Mouse (Mus musculus) spleen, embryonic (tissue): ENCODE results near the gene Ccl1.

Experiments used
- CTCF ChIA-PET: fragments of 350-600 bp; sonication (Branson Sonifier 250); formaldehyde crosslinking; loops from one replicate; lab custom pipeline; 2022; lab: Charles Lee

Gene Ccl1

GRCm38 (mm10) chr11:82206960-82207488, 98.5 kb downstream of the Ccl1 start:
- CTCF ChIA-PET, result no interaction called here

DNA sequence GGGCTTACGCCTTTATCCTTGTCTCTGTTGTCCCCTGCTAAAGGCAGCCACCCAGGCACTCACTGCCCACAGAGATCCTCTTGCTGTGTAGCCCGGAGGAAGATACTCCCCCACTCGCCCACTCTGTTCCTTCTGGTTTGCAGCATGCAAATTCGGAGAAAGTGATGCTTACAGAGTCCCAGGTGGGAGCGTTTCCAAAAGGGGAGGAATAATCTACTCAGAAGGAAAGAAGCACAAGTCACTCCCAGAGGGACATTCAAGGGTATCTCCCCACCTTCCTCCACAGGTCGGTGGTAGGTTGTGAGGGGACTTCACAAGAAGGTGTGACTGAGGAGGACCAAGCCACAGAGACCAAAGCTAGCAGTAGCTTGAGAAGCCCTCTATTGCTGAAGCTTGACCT, 100.3 kb downstream of the Ccl1 start:
- CTCF ChIA-PET, result no interaction called here

GRCm38 (mm10) chr11:82203706-82204105, 101.8 kb downstream of the Ccl1 start:
- CTCF ChIA-PET, result no interaction called here

DNA sequence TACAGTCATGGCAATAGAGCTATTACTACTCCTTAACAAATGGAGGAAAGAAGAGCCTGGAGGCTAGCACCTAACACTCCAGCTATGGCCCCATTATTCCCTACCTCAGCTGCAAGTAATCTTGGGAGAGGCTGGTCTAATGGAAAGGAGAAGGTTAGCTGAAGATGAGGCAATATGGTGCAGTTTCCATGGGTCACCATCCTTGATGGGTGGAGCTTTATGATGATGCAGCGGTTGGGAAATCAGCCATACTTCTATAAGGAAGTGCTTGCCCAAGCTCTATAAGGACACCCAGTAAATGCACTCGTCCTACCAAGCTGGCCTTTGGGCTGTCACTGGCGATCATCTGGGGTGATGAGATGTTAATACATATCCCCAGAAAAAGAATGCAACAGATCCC, 107.7 kb downstream of the Ccl1 start:
- CTCF ChIA-PET, result no interaction called here

DNA sequence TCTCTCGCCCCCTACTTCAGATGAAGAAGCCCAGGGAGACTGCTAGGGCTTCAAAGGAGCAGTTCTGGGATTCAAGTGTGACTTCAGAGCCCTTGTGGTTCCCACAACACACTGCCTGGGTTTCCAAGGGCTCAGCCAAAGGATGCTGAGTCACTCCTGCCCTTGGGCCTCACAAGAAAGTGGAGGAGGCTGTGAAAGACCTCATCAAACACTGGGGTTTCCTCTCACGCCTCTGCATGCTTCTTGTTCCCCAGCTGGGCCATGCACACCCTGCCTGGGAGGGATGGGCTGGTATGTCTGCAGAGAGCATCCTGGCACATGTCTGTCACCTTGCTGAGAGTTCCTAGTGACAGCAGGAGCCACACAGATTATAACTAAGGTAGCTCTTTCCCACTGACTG, 110.5 kb downstream of the Ccl1 start:
- CTCF ChIA-PET, result no interaction called here

DNA sequence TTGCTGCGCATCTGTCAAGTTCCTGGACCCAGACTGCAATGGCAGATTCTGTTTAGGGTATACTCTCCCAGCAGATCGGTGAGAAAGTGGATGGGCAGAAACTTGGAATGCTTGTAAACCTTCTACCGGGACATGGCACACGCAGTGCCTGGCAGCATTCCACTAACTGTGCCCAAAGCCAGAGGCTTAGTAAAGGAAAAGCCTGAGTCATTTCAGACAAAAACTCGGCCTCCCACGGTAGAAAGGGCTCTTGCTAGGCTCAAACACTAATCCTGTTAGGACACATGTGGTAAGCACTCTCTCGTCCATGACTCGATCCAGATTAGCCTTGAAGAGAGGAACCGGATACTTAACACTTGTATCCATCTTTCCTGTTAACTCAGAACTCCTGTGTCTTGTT, 111.7 kb downstream of the Ccl1 start:
- CTCF ChIA-PET, result no interaction called here

DNA sequence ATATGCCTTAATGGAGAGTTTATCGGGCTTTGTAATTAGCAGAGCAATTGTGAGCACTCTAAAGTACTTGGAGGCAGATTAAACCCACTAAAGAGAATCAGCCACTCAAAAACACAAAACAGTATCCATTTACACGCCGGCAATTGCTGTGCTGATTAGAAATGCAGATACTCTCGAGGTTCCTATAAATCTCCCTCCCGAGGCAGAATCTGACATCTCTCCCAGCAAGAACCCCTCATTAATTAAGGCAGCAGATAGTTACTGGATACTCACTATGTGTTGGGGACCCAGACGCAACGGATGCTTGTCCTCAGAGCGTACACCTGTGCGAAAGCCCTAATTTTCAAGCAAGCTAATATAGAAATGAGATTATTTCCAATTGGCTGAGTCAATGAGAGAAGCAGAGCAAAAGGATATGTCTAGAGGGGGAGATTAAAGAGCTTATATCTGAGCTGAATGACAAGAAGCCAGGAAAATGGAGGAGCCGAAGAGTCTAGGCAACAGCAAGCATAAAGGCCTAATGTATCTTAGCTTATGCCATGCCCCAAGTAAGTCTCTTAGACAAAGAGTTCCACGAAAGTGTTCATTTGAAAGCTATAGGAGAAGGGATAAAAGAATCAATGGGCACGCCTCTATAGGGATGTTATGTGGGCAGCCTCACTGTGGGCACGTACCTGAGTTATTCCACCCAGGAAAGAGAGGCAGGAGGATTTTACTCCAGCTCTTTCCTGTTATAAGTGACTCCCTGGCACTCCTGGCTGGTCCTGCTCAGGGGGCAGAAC, 115.5 kb downstream of the Ccl1 start:
- CTCF ChIA-PET, result no interaction called here

GRCm38 (mm10) chr11:82185684-82186083, 119.8 kb downstream of the Ccl1 start:
- CTCF ChIA-PET, result no interaction called here

GRCm38 (mm10) chr11:82183281-82183935, 122.1 kb downstream of the Ccl1 start:
- CTCF ChIA-PET, result no interaction called here

- CTCF ChIA-PET, result no interaction called here
Measured at GRCm38 (mm10) chr11:82182401-82182800, 123.1 kb downstream of the Ccl1 start.

DNA sequence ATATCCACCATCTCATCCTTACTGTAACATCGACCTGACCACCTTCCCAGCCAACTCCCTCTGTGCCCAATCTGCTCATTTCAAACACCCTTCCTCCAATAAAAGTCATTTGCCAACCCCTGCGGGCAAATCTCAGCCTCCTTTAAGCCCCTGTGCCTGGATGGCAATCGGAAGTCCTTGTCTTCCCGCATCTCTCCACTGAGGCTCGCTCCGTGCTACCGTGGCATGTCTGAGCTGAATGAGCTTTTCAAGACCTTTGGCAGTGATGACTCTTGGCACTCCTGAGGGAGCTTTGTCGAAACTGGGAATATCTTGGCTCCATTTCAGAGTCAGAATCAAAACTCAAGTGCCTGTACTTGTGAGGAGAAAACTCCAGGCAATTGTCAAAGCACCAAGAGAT, 124.2 kb downstream of the Ccl1 start:
- CTCF ChIA-PET, result no interaction called here

GRCm38 (mm10) chr11:82178161-82178560, 127.3 kb downstream of the Ccl1 start:
- CTCF ChIA-PET, result no interaction called here

GRCm38 (mm10) chr11:82177711-82178110, 127.8 kb downstream of the Ccl1 start:
- CTCF ChIA-PET, result interaction anchor here (0.6 to 0.7 kb wide), 3 partner anchors 182 to 218 kb away, joined by 3 to 4 read pairs (median 4); no protein-coding TSS in a partner anchor

- CTCF ChIA-PET, result no interaction called here
Measured at GRCm38 (mm10) chr11:82174794-82175193, 130.7 kb downstream of the Ccl1 start.

- CTCF ChIA-PET, result no interaction called here
Measured at GRCm38 (mm10) chr11:82173491-82173890, 132.0 kb downstream of the Ccl1 start.

DNA sequence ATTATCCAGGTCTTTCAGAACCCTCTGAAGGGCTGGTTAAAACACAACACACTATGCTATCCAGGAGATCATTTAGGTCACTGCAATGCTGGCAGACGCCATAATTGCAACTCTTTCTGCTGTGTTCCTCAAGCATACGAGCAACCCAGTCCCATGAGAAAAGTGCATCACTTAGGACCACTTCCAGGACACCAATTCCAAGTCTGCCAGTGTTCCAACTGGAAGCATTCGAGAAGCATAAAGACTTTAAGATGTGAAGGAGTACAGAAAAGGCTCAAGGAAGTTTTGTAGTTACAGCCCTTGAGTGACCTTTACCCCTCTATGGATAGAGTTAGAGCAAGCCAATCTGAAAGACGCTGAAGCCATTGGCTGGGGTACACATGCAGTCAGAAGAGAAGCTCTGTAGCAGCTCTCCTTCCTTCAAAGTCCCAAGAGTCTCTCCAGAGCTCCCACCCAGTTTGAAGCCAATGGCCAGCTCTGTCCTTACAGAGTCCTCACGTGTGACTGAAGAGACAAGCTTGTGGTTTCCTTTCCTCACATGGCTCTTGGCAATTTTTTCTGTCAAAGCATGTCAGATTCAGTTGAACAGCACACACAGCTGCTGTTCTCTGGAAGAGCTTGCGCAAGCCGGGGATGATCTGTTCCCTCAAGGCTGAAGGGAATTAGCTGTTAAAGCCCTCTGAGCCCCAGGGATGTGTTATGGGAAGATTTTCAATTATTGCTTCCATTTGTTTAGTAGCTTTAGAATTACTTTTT, 134.0 kb downstream of the Ccl1 start:
- CTCF ChIA-PET, result no interaction called here

- CTCF ChIA-PET, result no interaction called here
Measured at GRCm38 (mm10) chr11:82169456-82169855, 136.0 kb downstream of the Ccl1 start.

GRCm38 (mm10) chr11:82168308-82168707, 137.2 kb downstream of the Ccl1 start:
- CTCF ChIA-PET, result no interaction called here

- CTCF ChIA-PET, result no interaction called here
Measured at GRCm38 (mm10) chr11:82163285-82163684, 142.2 kb downstream of the Ccl1 start.

DNA sequence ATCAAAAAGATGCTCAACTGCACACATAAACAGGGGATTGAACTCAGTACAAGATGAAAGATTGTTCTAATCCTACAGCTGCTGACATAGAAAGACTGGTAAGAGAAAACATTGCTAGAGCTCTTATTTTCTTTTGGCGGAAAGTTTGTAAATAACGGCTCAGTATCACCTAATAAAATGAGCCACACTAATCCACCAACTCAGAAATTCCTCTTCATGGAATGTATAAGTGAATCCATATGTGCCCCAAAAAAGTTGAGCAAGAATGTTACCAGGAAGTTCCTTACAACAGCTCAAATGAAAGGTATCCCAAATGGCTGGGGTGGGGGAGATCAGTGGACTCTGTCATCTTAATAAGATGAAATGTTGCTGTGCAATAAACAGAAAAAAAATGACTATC, 146.4 kb downstream of the Ccl1 start:
- CTCF ChIA-PET, result no interaction called here

DNA sequence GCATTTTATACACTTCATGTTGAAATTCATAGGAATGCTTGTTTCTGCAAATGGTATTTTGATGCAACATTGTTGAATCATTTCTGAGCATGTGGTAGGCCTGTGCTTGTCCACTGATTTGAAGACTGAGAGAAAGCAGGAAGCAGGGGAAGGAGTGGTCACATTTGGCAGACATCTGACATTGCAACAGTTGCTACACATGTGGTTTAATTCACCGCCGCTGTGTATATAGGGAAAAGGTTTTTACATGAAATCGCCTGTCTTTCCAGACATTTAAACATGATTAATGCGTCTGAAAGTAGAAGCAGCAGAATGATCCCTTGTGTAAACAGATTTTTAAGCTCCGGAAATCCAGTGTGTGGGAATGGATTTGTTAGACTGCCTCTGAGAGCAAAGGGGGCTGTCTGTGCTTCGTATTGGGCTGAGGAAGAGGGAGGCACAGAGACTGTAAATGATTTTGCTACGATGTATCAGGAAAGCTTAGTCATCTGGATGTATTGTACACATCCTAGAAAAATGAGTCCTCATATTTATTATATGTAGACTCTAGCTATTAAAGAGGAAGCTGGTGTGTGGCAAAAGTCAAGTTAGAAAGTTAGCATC, 165.9 kb downstream of the Ccl1 start:
- CTCF ChIA-PET, result no interaction called here

- CTCF ChIA-PET, result no interaction called here
Measured at GRCm38 (mm10) chr11:82136196-82136595, 169.3 kb downstream of the Ccl1 start.
